Mouse (Mus musculus): ENCODE data around the gene Fem1a.

DNA sequence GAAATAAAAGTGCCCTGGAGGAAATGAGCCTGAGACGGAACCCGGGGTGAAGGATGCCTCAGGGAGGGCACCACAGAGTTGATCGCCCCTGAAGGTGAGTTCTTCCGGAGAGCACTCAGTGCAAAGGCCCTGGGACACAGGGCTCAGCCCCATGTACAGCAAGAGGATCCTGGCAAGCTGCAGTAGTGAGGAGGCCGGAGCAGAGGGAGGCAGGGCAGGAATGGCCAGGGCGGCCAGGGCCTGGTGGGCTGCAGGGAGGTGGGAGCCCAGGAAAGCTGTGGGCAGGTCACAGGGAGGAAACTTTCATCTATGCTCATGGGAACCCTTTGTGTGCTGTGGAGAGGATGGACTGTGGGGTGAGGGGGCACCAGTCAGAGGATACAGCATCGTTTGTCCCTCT, 16.9 kb downstream of the Fem1a start:
- TF ChIP-seq CTCF (IDR thresholded peaks at IDR 0.05; ENCODE audit: borderline replicate concordance, control insufficient read depth, extremely low read depth, insufficient read depth, low read length, poor library complexity) (no peak), POLR2A (IDR thresholded peaks at IDR 0.05; ENCODE audit: control insufficient read depth, extremely low read depth, insufficient read depth, low read length, poor library complexity) (no peak)
